Comparison of ENCODE assay signal across 7 mouse cellular contexts in the genomic region with DNA sequence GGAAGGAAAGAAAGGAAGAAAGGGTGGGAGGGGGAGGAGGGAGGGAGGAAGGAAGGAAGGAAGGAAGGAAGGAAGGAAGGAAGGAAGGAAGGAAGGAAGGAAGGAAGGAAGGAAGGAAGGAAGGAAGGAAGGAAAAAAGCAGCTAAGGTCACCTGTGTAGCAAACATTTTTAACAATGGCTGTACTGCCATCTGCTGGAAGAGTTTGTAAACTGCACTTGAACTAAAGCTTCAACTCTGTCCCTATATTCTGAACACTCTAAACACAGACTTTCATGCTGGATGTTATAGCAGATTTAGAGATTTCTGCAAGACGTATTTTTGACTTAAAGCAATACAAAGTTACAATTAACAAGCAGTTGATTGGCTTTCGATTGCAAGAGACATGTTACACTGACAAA.
DNase-seq lines count a peak whose midpoint lies in the region; ATAC-seq and TF ChIP-seq lines count a peak whose summit lies in the region.

No protein-coding gene starts in this region.

- no peaks in the 10 kb centered on the region for H3K36me3 ChIP-seq in ES-E14 (ENCODE audit: control insufficient read depth, insufficient read depth, low read length, poor library complexity, severe bottlenecking)
- no peaks in the 10 kb centered on the region for H3K36me3 ChIP-seq in limb, embryonic 11.5 days (ENCODE audit: control insufficient read depth, insufficient read depth, low read length)
- no peaks in the 10 kb centered on the region for H3K36me3 ChIP-seq in neural tube, embryonic 14.5 days (ENCODE audit: control insufficient read depth, insufficient read depth, low read length)

- H3K9me3 ChIP-seq in ES-E14 (ENCODE audit: control insufficient read depth, insufficient read depth, low read depth, low read length) = no peaks in the 10 kb centered on the region
- H3K9me3 ChIP-seq in limb, embryonic 11.5 days (ENCODE audit: control insufficient read depth, low read length) = no peaks in the 10 kb centered on the region
- no peaks in the 10 kb centered on the region for H3K9me3 ChIP-seq in neural tube, embryonic 14.5 days (ENCODE audit: control insufficient read depth, low read length)

- no peak overlapping the region for H3K4me3 ChIP-seq in ES-E14 (ENCODE audit: insufficient read depth in 1 of 2, low read depth in 1 of 2, low read length in 2 of 2, poor library complexity in 1 of 2, severe bottlenecking in 1 of 2)
- H3K4me3 ChIP-seq in limb, embryonic 11.5 days (ENCODE audit: low read depth, low read length) = no peak overlapping the region
- no peak overlapping the region for H3K4me3 ChIP-seq in neural tube, embryonic 14.5 days (ENCODE audit: low read depth, low read length)

- H3K4me2 ChIP-seq in limb, embryonic 11.5 days (ENCODE audit: low read depth, severe bottlenecking) = no peak overlapping the region
- no peak overlapping the region for H3K4me2 ChIP-seq in neural tube, embryonic 14.5 days (ENCODE audit: low read depth, low read length)

- ATAC-seq in limb, embryonic 11.5 days (ENCODE audit: insufficient number of reproducible peaks, low FRiP score, low TSS enrichment, low read depth) = no peak
- ATAC-seq in neural tube, embryonic 14.5 days (ENCODE audit: low read depth) = peak; percentile 82

- in situ Hi-C loops in ES-E14 (cut with MboI; ENCODE audit: low sequenced_read_pairs in 2 of 2, unreplicated experiment in 2 of 2) = loop anchor here (25.0 kb wide), 2 partner anchors 972 to 1122 kb away; a partner anchor contains a TSS

- peak; percentile 43 for DNase-seq in layer of hippocampus, adult 11-12 months (ENCODE audit: low spot score)
- DNase-seq in layer of hippocampus, postnatal 36 days = no peak
- DNase-seq in ES-E14 (ENCODE audit: low read depth, low spot score) = peak; percentile 38
- peak; percentile 30 for DNase-seq in c-Kit-negative CD71-positive TER-119-positive erythroid progenitor cells, embryonic 14.5 days (ENCODE audit: low read depth, low spot score)
- DNase-seq in forelimb bud, embryonic 11.5 days (ENCODE audit: low read depth, low spot score) = peak; percentile 63
- peak; percentile 57 for DNase-seq in limb, embryonic 11.5 days (ENCODE audit: low spot score)

- H3K27ac ChIP-seq in ES-E14 (ENCODE audit: insufficient read depth, low read depth, low read length, poor library complexity, severe bottlenecking) = no peak overlapping the region
- H3K27ac ChIP-seq in limb, embryonic 11.5 days (replicated peaks; ENCODE audit: low read depth, low read length) = no peak overlapping the region
- no peak overlapping the region for H3K27ac ChIP-seq in neural tube, embryonic 14.5 days (ENCODE audit: low read depth, low read length)

- no peak overlapping the region for H3K9ac ChIP-seq in ES-E14 (ENCODE audit: insufficient read depth, low read depth, low read length, poor library complexity, severe bottlenecking)
- H3K9ac ChIP-seq in limb, embryonic 11.5 days (ENCODE audit: low read length) = no peak overlapping the region
- no peak overlapping the region for H3K9ac ChIP-seq in neural tube, embryonic 14.5 days (replicated peaks; ENCODE audit: low read depth, low read length)

- H3K4me1 ChIP-seq in ES-E14 (ENCODE audit: control insufficient read depth in 2 of 2, insufficient read depth in 2 of 2, low read length in 2 of 2, poor library complexity in 1 of 2) = no peaks in the 10 kb centered on the region
- H3K4me1 ChIP-seq in limb, embryonic 11.5 days (ENCODE audit: control insufficient read depth, insufficient read depth, low read length) = no peaks in the 10 kb centered on the region
- no peaks in the 10 kb centered on the region for H3K4me1 ChIP-seq in neural tube, embryonic 14.5 days (ENCODE audit: control insufficient read depth, insufficient read depth, low read length)

- no peaks in the 10 kb centered on the region for H3K27me3 ChIP-seq in limb, embryonic 11.5 days (ENCODE audit: control insufficient read depth, insufficient read depth, low read length)
- no peaks in the 10 kb centered on the region for H3K27me3 ChIP-seq in neural tube, embryonic 14.5 days (ENCODE audit: control insufficient read depth, insufficient read depth, low read length)

- WGBS in limb, embryonic 11.5 days = 9% methylated on average over 2 of the region's 2 CpGs
- WGBS in neural tube, embryonic 14.5 days = 12% methylated on average over 2 of the region's 2 CpGs

TF ChIP-seq in ES-E14, 5 proteins besides CTCF, POLR2A, EP300 and RAD21:
- TF ChIP-seq HCFC1 (IDR thresholded peaks at IDR 0.05; ENCODE audit: borderline replicate concordance, insufficient read depth, low read length) (no peak), ZC3H11A (IDR thresholded peaks at IDR 0.05; ENCODE audit: borderline replicate concordance, low read depth, low read length) (peak; percentile 52; the same call in 1 of the 2 replicates)

Comparison
In these comparisons a context has a peak if more than half of its experiments do, and no peak if none do; other contexts are left out.
1. DNase-seq: peak in layer of hippocampus, adult 11-12 months (single experiment), ES-E14 (single experiment), c-Kit-negative CD71-positive TER-119-positive erythroid progenitor cells, embryonic 14.5 days (single experiment), forelimb bud, embryonic 11.5 days (single experiment) and limb, embryonic 11.5 days (single experiment); none in layer of hippocampus, postnatal 36 days (0 of 2).